In the genomic region with DNA sequence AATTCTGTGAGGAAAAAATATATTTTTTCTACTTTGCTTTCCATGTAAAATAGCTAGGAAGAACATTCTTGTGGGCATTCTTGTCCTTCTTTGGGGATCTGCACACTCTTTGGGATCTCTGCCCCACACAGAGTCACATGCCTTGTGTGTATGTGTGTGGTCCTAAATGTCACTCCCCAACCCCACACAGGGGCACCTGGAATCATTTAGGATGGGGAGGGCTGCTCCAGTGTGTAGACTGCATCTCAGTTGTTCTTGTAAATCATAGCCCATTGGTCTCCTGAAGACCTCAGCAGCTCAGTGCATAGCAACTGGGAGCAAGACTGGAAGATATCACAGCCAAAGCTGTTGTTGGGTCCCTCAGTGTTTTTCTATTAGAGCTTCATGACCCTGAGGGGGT, we compare ENCODE assay signal across 27 mouse cellular contexts.
A peak's percentile ranks its signal among the peaks of the same experiment; 100 is the strongest.
DNase-seq lines count a peak whose midpoint lies in the region; ATAC-seq lines count a peak whose summit lies in the region.
"Had no signal": no experiment of that assay in that cellular context is flagged by ENCODE, and none has a peak within 500 bp of the region (broad histone marks: within the 10 kb centered on the region; RNA-seq: fewer than 3 reads in every experiment).

No protein-coding gene starts in this region.

- no peaks in the 10 kb centered on the region for H3K9me3 ChIP-seq in embryonic facial prominence, embryonic 13.5 days
- H3K9me3 ChIP-seq in limb, embryonic 13.5 days = no peaks in the 10 kb centered on the region
- H3K9me3 ChIP-seq: embryonic facial prominence, embryonic 15.5 days; heart, embryonic 10.5 days; heart, embryonic 13.5 days had no signal

- DNase-seq in embryo, embryonic 11 days = peak; percentile 26
- no peak for DNase-seq in embryo, embryonic 9.5 days (ENCODE audit: extremely low spot score)
- DNase-seq in ovary, postnatal 14 days (ENCODE audit: low spot score) = no peak
- DNase-seq in right cerebral cortex, adult 2 months (ENCODE audit: low spot score in 2 of 2) = no peak
- DNase-seq: adrenal gland, adult 2 months; adrenal gland, postnatal 14 days; B cell, adult 2 months; cerebellum, adult 11 months; cerebellum, adult 2 months; cerebellum, adult 9-11 months; cerebellum, postnatal 25 days; forebrain, postnatal 0 days; gastrocnemius, postnatal 36 days; heart, adult 2 months; heart, postnatal 14 days; heart, postnatal 4 days; kidney, adult 18-20 months had no signal

- H3K4me2 ChIP-seq in embryonic facial prominence, embryonic 13.5 days = no peak overlapping the region
- no peak overlapping the region for H3K4me2 ChIP-seq in limb, embryonic 13.5 days (replicated peaks)
- H3K4me2 ChIP-seq: embryonic facial prominence, embryonic 15.5 days; heart, embryonic 13.5 days; hindbrain, embryonic 14.5 days had no signal

- H3K27ac ChIP-seq in embryonic facial prominence, embryonic 13.5 days = 0 out of 2 replicates have a peak overlapping the region, but pooled peaks have one; percentile 55
- H3K27ac ChIP-seq in limb, embryonic 13.5 days = no peak overlapping the region
- H3K27ac ChIP-seq: embryonic facial prominence, embryonic 15.5 days; heart, adult 2 months; heart, embryonic 10.5 days; heart, embryonic 13.5 days; hindbrain, embryonic 14.5 days; hindbrain, postnatal 0 days had no signal

- peaks cover 30% of the 10 kb centered on the region for H3K36me3 ChIP-seq in embryonic facial prominence, embryonic 13.5 days
- peaks cover 24% of the 10 kb centered on the region for H3K36me3 ChIP-seq in limb, embryonic 13.5 days

- ATAC-seq in embryonic facial prominence, embryonic 13.5 days (ENCODE audit: insufficient number of reproducible peaks, insufficient read depth, low FRiP score, low TSS enrichment, low read depth) = no peak
- ATAC-seq in limb, embryonic 13.5 days (ENCODE audit: low FRiP score, low read depth) = 0 out of 2 replicates have a peak, but pooled peaks have one; percentile 40
- ATAC-seq: forebrain, embryonic 14.5 days; forebrain, postnatal 0 days; hindbrain, postnatal 0 days; inflammation-experienced regulatory T-cells, adult 6 months; intestine, embryonic 16.5 days had no signal

- peaks cover 8% of the 10 kb centered on the region for H3K4me1 ChIP-seq in embryonic facial prominence, embryonic 13.5 days
- peaks cover 3% of the 10 kb centered on the region; the same call in 1 of the 2 replicates for H3K4me1 ChIP-seq in limb, embryonic 13.5 days
- H3K4me1 ChIP-seq: embryonic facial prominence, embryonic 15.5 days; heart, embryonic 10.5 days; heart, embryonic 13.5 days had no signal

- no peaks in the 10 kb centered on the region for H3K27me3 ChIP-seq in embryonic facial prominence, embryonic 13.5 days
- no peaks in the 10 kb centered on the region for H3K27me3 ChIP-seq in limb, embryonic 13.5 days
- H3K27me3 ChIP-seq: embryonic facial prominence, embryonic 15.5 days; heart, embryonic 13.5 days had no signal

- H3K4me3 ChIP-seq in embryonic facial prominence, embryonic 13.5 days = no peak overlapping the region
- H3K4me3 ChIP-seq in limb, embryonic 13.5 days = no peak overlapping the region
- H3K4me3 ChIP-seq: embryonic facial prominence, embryonic 15.5 days; heart, adult 2 months; heart, embryonic 10.5 days; heart, embryonic 13.5 days had no signal

- H3K9ac ChIP-seq in embryonic facial prominence, embryonic 13.5 days = no peak overlapping the region
- H3K9ac ChIP-seq in limb, embryonic 13.5 days = no peak overlapping the region
- H3K9ac ChIP-seq: embryonic facial prominence, embryonic 15.5 days; forebrain, postnatal 0 days; heart, embryonic 13.5 days; hindbrain, embryonic 14.5 days had no signal
